Mouse (Mus musculus) thymus, postnatal 0 days (tissue): ENCODE data around the gene Hist1h4a. TPM values are rescaled to one million over a fixed set of nuclear protein-coding genes. Genes with fewer than 3 reads are reported as not detected.
"Not testable (repeated sequence)": the region's sequence is repeated elsewhere in the genome, so short reads cannot be mapped to it uniquely, and the experiment has no call there.

Source experiments
- DNase-seq: peaks from one replicate; pipeline ENCODE4 v3.0.0-alpha.2; 2015; ENCODE audit warnings: low spot score
- polyA plus RNA-seq: library from polyadenylated mRNA; unstranded; fragments of >200 nt; fragmentation: Nextera tagmentation; extraction: Ambion mirVana; gene quantifications from 2 replicates; pipeline ENCODE4 v1.2.1, GENCODE M21; 2015

The Hist1h4a gene
- polyA plus RNA-seq, result 1.4 and 3.5 TPM in 2 replicates

DNA sequence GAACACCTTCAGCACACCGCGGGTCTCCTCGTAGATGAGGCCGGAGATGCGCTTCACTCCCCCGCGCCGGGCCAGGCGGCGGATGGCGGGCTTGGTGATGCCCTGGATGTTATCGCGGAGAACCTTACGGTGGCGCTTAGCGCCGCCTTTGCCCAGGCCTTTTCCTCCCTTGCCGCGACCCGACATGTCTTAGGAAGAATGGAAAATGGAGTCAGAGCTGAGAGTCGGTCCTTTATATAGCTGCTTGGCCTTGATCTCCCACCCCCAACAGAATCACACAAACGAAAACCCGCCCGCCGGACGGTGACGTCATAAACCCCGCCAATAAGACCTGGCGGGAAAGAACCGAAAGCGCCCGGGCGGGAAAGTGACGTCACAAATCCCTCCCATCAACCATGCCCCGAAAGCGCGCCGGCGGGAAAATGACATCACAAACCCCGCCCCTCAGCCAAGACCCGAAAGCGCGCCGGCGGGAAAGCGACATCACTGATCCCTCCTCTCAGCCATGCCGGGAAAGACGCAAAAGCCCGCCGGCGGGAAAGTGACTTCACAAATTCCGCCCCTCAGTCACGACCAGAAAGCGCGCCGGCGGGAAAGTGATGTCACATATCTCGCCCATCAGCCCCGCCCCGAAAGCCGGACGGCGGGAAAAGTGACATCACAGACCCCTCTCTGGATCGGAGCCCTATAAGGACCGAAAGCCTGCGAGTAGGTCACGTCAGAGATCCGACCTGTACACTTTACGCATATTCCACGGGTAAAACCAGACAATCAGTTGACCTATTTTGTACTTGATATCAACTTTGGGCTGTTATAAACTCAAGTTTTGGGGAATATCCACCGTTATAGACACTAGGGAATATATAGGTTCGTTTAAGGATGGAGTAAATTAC, at the start of gene Hist1h4a:
TSS of gene Hist1h4a (minus strand) at position 259 of the 893 bp plus-strand sequence.
- peak; percentile 99 for DNase-seq

DNA sequence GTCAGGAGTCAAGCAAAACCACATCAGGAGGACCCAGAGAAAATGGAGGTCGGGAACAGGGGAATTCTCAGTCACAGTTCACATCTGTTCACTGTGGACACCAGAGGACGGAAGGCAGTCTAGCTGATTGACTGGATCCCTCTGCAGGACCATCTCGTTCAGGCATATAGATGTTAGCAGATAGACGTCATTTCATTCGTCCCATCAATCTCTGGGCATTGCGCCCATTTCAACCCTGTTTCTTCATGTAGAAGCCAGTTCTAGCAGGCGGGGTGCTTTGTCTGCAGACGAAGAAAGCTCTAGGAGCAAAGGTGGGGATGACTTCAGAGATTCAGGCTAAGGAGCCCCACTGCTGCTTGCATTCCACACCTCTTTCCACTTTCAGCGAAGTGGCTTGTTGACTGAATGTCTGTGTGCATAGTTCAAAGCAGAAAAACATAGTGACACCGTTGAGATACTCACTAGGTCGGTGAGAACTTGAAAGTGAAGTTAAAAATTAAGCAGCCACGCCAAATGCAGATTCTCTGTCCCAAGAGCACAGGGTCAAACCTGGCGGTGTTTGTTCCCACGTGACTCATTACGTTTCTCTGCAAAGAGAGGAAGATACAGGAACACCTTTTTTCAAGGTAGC, 45.5 kb upstream of the Hist1h4a start, which contains the start of gene Slc17a2:
TSS of gene Slc17a2 (plus strand) at position 572 of the 631 bp plus-strand sequence.
- no peak for DNase-seq

DNA sequence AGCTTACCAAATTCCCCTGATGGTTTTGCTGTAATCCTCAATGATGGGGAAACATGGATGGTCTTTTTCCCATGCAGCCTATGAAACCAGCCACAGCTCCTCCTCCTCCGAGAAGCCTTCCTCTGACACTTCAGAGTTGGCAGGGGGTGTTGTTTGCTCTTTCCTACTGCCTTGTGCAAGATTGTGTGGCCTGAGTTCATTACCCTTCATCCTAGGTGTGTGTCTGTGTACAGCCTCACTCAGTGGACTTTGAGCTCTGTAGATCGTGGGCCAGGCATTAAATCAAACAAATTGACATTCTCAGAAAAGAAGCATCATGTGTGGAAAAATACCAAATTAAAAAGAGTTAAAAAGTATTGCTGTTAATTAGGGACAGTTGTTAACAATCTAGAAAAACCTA, 43.5 kb upstream of the Hist1h4a start:
- DNase-seq, result no peak

DNA sequence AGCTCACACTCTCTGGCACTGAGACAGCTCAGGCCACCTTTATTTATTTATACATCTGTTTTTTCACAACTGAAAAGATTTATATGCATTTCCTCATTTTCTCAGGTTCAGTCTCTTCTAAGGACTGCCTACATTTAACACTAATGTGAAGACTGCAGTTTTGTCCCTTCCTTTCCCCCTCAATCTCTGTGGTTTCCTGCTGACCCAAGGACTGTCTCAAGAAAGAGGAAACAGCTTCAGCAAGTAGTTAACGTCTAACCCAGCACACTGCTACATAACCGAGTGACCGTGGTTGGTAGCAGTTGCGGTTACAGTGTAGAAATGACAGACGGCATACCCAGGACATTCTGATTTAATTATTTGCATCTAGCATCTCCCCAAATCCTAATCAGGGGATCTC, 38.4 kb upstream of the Hist1h4a start:
- no peak for DNase-seq

DNA sequence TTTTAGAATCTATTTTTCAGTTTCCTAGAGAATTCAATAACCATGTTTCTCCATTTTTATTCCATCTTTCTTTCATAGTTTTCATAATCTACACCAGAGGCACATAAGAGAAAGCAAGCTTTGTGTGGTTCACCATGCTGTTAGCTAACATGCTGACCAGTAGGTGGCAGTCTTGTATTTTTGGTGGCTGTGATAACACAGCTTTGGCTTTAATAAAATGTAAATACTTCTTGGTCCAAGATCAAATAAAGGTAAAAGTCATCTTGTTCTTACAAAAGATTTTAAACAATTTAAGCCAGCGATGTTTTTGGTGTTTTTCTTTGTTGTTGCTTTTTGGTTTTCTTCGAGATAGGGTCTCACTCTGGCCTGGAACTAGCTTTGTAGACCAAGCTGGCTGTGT, 31.5 kb upstream of the Hist1h4a start:
- DNase-seq, result peak; percentile 58

DNA sequence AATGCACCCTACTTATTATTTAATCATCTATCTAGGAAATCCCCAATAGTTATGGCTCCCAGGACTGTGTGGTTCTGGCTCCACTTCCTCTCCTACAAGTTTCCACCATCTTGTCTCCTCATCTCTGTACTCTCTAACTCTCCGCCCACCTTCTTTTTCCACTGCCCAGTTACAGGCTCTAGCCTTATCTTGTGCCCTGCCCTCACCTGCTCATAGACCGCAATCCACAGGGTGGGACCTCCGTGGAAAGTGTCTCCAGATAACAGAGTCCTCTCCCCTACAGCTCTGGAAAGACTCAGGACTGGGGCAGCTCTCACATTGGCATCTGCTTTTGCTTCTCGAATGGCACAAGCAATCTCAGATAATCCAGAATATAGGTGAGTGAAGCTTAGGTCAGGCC, 18.0 kb upstream of the Hist1h4a start:
- DNase-seq, result no peak

DNA sequence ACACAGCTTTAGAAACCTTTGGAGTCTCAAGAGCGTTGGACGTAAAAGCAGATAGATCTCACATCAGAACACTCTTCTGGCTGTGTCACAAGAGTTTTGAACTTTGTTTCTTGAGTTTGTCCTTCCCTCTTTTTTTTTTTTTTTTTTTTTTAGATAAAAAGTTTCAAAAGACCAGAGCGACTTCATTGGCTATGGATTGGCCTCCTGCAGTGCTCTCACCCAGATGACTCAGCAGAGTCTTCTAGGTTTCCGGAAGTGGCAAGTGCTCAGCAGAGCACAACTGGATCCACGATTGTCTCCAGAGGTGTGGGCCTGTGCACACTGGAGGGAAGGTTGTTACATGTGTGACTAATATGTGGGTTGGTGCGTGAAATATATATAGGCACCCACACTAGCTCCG, 17.3 kb upstream of the Hist1h4a start:
- no peak for DNase-seq

DNA sequence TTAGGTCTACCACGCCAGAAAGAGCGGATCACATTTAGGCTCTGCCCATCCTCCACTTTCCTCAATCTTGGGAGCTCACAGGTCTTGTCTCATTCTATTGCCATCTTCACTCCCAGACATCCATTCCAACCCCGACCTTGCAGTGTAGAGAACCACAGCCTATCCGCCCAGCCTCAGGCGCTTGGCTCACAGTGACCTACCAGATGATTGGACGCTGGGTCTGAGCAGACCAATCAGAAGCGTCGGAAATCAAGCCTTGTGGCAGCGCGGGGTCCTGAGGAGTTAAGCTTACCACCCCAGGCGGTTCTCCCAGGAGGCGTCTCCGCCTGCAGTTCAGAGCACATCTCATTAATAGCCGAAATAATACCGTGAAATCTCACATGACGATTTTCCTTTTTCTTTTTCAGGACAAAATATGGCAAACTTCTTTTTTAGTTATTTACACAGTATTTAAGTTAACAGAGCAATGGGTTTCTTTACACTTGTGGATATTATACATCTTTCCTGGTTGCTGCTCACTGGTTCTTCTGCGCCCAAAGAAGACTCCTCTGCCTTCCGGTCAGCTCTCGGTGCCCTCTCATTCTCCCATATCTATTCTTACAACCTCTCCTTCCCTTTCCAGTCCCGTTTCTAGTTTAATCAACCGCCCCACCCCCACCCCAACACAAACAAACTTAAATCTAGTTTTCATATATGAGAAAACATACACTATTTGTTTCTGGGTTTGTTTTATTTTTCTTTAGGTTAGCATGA, 11.7 kb upstream of the Hist1h4a start:
- DNase-seq, result peak; percentile 21

DNA sequence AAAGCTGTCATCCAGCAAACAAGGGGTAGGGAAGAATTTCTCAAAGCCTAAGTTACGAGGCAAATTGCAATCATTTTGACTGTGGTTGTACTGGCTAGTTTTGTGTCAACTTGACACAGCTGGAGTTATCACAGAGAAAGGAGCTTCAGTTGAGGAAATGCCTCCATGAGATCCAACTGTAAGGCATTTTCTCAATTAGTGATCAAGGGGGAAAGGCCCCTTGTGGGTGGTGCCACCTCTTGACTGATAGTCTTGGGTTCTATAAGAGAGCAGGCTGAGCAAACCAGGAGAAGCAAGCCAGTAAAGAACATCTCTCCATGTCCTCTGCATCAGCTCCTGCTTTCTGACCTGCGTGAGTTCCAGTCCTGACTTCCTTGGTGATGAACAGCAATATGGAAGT, 8.6 kb upstream of the Hist1h4a start, which contains the start of gene Trim38:
TSS of gene Trim38 (plus strand) at position 301 of the 400 bp plus-strand sequence.
- DNase-seq, result not testable (repeated sequence)

DNA sequence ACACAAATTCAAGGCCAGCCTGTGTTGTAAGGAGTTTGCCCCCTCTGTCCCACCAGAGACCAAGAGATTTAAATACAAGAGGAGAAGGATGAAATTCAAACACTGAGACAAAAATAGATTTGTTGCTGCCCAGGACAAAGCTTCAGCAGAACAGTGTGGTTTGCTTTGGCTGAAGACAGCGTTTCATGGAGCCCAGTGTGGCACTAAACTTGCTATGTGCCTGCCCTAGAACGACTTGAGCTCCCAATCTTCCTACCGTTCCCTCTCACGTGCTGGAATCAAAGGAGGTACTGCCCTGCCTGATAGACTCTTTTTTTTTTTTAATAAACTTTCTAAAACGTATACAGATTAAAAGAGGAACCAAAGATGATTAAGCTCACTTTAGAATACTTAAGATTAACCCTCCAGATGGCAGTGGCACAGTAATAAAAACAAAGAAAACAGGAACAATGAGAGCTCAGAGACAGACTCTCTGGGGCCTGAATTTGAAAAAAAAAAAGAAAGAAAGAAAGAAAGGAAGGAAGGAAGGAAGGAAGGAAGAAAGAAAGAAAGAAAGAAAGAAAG, 7.9 kb upstream of the Hist1h4a start:
- DNase-seq, result no peak

DNA sequence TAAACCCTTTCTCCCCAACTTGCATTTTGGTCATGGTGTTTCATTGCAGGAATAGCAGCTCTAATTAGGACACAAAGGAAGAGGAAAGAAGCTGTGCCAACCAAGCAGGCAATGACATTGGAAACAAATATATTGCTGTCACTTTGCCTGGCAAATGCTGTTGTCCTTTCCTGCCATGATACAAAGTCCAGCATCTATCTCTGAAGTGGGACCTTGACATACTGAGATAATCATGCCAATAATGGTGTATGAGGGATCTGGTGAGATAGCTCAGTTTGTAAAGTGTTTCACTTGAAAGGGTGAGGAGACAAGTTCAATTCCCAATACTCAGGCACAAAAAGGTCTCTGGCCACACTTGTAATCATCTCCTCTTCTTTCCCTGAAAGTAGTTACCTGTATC, 5.7 kb upstream of the Hist1h4a start:
- DNase-seq, result no peak

DNA sequence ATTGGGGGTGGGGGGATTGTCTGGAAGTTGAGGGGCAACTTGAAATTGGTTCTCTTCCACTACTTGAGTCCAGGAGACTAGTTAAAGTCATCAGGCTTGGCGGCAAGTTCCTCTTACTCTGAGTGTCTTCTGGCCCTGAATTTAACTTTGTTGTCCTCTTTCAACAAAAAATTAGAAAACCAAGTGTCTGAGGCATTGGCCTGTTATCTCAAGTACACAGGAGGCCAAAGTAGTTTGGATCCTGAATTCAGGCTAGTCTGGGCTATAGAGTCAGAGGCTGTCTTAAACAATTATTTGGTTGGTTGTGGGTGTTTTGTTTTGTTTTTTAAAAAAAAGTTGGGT, 4.1 kb upstream of the Hist1h4a start:
- no peak for DNase-seq

DNA sequence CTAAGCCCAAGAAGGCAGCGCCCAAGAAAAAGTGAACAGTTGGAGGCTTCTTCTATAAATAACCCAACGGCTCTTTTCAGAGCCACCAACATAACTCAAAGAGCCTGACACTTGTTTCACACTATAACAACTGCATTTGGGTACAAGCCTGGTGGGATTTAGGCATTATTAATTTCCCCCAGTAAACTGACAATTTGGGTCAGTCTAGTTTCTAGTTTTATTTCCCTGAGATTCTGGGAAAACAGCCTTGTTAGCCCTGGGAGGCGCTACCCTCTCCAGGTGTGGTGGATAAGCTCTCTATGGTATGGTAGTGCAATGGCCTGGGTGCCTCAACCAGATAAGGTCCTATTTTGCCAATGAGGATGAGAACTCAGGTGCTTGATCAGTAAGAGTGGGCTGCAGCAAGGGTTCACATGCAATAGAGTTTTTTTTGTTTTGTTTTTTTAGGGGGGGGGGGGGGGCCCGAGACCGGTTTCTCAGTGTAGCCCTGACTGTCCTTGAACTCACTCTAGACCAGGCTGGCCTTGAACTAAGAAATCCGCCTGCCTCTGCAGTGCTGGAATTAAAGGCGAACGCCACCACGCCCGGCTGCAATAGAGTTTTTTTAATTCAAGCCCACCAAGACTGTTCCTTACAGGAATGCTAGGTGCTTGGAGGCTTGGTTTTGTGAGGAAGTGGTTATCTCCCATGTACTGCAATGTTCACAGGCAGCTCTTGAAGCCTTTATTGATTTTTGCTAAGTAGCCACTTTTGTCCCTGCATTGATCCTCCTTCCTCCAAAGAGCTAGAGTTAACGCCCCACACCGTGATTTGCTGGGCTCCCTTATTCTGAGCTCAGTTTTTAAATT, 3.5 kb upstream of the Hist1h4a start:
- DNase-seq, result peak; percentile 38

DNA sequence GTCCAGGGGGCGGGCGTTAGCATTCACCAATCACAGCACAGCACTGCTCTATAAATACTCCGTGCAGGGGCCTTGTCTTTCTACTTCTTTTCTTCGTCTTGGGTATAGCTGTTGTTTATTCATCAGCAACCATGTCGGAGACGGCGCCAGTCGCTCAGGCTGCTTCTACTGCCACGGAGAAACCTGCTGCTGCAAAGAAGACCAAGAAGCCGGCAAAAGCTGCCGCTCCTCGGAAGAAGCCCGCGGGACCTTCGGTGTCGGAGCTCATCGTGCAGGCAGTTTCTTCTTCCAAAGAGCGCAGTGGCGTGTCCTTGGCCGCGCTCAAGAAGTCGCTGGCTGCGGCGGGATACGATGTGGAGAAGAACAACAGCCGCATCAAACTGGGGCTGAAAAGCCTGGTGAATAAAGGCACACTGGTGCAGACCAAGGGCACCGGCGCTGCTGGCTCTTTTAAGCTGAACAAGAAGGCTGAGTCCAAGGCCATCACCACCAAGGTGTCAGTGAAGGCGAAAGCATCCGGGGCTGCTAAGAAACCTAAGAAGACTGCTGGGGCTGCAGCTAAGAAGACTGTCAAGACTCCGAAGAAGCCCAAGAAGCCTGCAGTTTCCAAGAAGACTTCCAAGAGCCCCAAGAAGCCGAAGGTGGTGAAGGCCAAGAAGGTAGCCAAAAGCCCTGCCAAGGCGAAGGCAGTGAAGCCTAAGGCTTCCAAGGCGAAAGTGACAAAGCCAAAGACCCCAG, 2.7 kb upstream of the Hist1h4a start, which contains the start of gene Hist1h1a:
TSS of gene Hist1h1a (plus strand) at position 81 of the 738 bp plus-strand sequence.
- DNase-seq, result peak; percentile 98

DNA sequence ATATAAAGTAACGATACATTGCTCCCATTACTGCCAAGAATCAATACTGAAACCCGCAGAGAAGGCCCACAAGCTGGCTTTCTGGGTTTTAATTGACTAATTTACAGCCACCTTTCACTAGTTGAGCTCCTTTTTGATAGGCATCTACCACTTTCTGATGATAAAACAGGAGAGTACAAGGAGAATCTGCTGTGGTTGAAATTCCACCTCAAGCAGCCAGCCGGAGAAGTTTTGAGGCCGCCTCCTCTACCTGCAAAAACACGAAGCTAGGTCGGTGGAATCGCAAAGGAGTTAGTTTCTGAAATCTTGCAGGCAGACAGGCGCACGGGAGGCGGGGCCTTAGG, 2.2 kb upstream of the Hist1h4a start:
- no peak for DNase-seq

DNA sequence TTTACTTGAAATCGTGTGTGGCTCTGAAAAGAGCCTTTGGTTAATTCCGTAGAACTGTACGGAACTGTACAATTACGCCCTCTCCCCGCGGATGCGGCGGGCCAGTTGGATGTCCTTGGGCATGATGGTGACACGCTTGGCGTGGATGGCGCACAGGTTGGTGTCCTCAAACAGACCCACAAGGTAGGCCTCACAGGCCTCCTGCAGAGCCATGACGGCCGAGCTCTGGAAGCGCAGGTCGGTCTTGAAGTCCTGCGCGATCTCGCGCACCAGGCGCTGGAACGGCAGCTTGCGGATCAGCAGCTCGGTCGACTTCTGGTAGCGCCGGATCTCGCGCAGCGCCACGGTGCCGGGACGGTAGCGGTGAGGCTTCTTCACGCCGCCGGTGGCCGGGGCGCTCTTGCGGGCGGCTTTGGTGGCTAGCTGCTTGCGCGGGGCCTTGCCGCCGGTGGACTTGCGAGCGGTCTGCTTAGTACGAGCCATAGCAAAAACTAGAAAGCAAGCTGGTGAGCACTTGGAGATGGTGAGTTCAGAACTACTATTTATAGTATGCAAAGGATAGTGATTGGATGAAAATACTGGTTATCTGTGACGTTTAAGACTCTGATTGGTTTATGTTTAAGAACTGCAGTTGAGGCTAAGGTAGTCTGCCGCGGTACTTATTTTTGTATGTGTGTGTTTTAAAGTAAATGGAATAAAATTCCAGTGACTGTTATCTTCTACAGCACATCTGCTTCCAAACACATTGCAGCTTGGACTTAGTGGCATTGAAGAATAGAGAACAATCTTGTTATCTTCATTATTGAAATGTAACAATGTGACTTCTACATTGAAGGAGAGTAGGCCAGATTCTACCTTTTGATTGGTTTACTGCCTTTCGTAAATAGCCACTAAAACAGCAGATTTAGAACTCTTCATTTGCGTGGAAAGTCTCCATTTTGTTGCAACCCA, 1.1 kb upstream of the Hist1h4a start, which contains the start of gene Hist1h3a:
TSS of gene Hist1h3a (minus strand) at position 516 of the 951 bp plus-strand sequence.
- DNase-seq, result peak; percentile 91

DNA sequence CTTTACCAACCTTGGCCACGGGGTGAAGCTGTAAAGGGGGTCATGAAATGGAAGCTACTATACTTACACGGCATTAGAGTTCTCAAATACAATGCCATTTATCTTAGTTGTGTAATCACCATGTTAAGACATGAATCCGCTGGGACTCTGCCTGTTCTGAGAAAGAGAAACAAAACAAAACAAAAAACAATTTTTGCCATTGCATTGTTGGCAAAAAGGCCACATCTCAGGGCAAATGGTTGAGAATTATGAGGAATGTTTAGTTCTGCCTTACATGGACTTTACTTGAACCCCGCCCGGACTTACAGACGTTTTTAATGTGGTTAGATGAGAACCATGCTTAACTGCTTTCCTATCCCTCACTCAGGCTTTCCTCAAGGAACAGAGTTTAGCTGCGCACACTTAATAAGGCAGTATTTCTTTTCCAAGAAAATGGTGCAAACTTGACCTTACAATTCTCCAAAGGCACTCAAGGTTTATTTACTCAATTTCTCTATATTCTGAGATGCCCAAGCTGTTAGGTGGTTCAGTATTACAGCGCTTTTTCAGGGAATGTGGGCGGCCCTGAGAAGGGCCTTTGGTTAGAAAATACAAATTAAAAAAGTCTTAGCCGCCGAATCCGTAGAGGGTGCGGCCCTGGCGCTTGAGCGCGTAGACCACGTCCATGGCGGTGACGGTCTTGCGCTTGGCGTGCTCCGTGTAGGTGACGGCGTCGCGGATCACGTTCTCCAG, 624 bp downstream of the Hist1h4a start:
- DNase-seq, result peak; percentile 82

DNA sequence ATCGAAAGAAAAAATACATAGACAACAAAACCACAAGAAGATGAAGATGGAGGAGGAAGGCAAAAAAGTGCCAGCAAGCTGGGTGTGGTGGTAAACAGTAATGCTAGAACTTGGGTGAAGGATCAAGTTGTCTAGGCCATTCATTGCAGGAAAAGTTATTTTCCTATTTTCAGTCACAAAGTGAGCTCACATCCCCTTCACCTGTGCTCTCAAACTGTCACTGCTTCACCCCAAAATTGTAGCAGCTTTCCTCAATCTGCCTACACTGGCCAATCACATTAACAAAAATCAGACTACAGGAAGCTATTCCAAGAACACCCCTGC, 1.2 kb downstream of the Hist1h4a start:
- DNase-seq, result no peak
